Mouse (Mus musculus) kidney, postnatal 14 days (tissue): ENCODE measurements around the gene Rala.
"Not testable (repeated sequence)": the region's sequence is repeated elsewhere in the genome, so short reads cannot be mapped to it uniquely, and the experiment has no call there.

Experiments used
- DNase-seq: peaks from one replicate; pipeline ENCODE4 v3.0.0; 2022; ENCODE audit warnings: mixed read lengths

The Rala gene

DNA sequence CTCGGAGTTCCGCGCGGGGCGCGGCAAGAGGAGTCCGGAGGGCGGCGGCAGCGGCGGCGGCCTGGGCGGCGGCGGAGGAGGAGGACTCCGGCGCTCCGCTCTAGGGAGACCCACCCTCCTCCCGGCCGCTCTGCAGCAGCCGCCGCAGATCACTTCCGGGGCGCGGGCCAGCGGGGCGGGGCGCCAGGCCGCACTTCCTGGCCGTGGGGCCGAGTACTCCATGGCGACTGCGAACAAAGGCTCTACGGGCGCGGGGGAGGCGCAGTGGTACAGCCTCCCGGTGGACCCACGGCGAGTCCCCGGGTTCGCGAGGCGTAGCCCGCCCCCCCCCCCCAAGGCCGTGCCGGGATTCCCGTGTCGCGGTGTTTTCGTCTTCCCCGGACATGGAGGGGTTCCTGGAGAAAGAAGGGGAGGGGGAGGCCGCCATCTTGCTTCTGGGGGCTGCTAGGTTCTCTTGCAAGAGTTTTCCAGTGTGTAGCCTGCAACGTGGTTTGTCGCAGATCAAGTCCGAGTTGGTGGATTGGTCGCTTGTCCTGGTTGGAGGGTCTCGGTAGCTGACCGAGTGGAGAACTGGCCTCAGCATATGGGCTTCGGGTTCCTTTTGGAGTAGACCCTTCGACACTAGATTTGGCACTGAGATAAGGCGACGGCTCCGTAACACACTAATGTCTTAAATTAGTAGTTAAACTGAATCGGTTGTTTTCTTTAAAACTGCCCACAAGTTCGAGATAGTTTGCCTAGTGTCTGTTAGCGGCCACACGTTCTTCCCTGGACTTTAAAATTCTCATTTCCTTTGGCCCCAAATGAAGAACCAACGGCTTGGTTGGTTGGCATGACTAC, at the start of gene Rala:
Rala (minus strand) TSS at position 162 of the 840 bp plus-strand sequence.
- peak; percentile 96 for DNase-seq

DNA sequence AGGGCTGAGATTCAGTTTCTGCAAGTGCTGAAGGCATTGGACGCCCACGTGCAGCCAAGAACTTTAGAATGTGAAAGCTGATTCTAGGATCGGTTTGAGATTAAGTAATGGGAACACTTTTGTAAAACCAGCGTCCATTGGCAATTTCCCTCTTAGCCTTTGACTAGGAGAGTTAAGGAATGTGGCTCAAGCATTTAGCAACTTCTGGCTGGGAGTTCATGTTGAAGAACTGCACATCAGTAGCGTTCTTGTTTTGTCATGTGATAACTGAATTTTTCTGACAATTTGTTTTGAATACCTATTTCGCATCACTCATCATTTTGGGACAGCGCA, 49.4 kb upstream of the Rala start:
- DNase-seq = no peak

DNA sequence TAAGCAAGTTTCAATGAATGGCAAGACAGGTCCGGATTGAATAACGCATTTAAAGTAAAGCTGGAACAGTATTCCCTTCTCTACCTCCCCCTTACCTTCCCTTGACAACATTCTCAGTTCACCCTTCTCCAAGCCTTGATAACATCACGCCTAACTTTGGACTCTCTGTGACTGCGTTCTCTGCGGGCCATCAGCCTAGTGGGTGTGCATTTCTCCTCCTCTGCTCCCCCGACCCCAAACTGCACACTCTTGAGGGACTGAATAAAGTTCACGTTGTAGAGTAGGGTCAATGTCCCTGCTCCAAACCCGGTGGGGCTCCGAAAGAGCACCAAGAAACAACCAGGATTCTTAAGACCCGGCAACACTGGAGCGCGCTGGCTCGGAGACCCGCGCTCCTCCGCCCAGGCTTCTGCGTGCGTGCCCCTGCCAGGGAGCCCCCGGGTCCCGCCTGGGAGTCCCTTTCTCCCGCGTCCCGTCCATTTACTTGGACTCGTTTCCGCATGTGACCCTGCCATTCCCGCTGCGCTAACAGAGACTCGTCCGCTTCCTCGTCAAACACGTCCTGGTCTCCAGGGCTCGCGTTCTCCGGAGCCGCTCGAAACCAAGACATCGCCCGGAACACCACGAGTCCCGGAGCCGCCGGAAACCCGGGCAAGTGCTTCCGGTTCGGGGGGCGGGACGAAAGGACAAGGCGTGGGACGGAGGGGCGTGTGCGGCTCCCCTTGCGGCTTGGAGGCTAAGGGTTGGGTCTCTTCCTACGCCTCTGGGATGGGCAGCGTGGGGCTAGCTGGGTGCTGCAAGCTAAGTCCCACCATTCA, 48.9 kb upstream of the Rala start, which contains the start of gene Yae1d1:
Yae1d1 (minus strand) TSS at position 653 of the 818 bp plus-strand sequence.
- DNase-seq = peak; percentile 93

DNA sequence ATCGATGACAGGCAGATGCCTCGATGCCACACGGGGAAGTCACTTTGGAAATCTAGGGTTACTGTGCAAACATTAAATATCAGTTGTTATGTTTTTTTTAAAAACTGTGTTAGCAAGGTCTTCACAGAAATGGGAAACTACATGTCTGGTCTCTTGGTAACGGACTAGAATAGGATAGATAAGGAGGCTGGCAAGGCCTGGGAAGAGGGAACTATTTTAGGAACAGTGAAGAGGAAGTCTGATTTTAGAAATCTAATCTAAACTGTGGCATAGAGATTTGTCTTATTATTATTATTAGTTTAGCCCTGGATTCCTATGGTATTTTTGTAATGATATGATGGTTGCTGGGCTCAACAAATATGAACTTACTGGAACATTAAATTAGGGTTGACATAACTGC, 48.0 kb upstream of the Rala start:
- no peak for DNase-seq

DNA sequence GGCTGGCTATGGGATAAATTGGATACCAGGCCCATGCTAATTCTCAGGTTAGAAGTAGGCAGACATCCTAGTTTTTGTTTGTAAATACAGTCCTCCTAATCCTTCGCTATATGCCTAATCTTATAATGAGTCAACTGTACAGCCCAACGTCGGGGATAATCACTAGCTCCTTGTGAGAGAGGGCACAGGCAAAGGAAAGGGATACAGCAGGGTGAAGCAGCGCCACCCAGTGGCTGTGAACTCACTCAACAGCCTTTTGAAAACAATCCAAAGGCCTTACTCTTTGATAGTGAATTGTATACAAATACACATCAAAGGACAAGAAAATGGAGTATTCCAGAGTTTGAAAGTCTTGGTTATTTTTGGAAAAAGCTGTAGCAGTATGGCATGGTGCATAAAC, 39.2 kb upstream of the Rala start:
- peak; percentile 44 for DNase-seq

DNA sequence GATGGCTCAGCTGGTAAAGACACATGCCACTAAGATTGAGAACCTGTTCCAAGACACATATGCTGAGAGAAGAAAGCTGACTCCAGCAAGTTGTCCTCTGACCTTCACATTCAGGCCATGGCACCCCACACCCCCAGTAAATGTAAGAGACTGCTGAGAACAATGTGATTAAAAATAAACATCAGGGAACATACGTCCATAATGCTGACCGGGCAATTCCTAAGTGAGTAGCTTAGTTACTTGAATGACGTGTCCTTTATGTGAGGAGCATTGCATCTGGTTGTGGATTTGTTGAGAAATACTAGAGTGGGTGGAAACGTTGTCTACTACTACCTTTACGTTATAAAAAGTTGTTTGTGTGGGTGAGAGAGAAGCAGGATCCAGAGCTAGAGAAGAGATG, 38.6 kb upstream of the Rala start:
- no peak for DNase-seq

DNA sequence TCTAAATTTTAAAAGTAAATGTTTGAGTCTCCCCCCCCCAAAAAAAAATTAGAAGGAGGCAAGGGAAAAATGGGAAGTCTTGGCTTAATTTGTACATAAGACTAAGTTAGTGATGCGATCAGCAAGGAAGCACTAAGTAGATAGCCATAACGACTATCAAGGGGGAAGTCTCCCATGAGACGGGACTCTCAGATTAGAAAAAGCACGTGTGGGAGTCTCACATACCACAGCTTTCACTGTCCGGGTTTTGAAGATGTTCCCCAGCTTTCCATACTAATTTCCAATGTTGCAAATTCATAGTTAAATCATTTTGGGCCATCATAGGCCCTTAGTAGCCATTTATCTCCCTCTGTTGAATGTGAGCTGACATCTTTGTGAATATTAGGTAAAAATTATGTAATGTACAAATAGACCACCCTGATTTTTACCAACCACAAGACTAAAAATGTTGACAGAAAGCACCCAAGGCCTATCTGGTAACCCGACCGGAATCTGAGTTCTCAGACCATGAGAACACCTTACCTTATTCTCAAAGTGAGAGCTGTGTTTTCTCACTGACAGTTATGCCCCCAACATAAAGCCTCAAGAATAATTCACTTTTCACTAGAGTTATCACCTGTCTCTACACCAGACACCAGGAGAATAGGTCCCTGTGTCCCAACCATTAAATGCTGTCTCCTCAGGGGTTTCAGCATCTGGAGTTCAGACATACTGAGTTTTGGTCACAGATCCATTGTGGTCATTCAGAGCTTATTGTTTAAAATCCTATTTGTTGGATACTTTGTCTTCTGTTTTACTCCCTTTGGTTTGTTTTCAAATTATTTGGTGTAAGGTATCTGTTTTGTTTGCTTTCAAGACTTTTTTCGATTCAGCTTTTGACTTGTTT, 33.1 kb upstream of the Rala start:
- DNase-seq = no peak

DNA sequence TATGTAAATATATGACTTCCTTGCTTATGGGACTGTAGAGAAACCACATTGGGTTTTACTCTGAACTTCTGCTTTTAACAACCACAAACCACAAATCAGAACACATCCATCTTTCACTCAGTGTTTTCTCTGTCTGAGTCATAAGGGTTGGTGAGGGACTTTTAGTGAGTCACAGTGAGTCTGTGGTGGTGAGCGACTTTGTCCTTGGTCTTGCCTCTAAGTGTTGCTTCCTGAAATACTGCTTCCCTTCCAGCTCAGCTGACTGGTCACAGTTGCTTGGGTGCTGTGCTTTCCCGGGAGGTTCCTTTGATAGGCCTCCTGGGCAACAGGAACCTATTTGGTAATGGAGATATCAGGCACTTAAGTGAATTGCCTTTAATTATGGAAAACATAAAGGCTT, 31.9 kb upstream of the Rala start:
- no peak for DNase-seq

DNA sequence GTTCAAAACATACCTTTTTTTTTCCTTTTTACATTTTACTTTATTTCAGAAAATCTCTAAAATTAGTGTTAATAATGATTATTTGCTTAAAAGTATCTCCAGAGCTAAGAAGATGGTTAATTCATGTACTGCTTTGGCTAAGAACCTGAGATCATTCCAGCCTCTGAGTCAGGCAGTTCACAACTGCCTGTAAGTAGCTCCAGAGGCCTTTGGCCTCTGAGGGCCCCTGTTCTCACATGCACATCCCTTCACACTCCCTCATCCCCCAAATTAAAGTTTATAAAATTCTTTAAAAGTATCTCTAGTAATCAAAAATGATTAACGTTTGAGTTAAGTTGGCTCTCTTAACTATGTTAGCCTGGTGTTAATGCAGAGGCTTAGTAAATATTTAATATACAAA, 31.4 kb upstream of the Rala start:
- DNase-seq = no peak

DNA sequence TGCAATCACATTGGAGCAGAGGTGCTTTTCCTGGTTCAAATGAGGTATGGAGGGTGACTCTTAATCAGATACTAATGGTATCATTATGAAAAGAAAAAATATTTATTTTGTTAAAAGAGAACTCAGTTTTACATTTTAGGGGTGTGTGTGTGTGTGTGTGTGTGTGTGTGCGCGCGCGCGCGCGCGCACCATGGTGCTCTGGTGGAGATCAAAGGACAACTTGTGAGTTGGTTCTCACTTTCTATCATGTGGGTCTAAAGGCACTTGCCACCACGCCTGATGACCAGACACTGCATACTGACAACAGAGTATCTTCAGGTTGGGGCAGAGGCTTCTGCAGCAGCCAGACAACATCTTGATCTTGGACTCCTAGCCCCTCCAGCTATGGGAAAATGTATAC, 30.7 kb upstream of the Rala start:
- DNase-seq = no peak

DNA sequence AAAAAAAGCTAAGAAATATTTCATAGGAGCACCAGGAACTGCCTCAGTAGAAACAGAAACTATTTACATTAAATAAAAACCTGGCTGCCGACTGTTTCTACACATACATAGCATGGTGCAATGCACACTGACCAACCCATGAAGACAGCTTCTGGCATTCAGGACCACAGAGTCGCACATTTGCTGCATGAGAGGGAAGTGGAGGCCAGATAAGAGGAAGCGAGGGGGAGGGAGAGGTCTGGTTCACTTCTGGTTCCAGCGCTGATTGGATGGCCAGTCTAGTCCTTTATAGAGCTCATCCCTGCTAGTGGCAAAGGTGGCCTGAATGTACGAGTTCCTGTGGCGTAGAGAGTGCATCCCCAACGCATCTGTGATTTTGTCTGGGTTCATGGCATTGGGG, 16.6 kb upstream of the Rala start:
- DNase-seq = no peak

DNA sequence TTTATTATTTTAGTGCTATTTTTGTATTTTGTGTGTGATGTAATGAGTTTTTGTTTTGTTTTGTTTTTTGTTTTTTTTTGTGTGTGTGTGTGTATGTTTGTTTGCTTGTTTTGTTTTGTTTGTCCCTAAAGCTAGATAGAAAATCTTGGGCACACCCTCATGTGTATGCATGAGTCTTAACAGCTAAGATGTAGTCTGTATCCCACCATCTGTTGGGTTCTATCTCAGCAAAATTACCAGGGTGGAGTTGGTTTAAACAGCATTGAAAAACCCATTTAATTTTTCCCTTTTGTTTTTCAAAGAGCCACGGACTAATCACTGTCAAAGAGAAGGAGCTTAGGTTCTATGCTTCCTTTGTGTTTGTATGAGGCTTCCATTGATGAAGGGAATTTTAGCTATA, 10.2 kb upstream of the Rala start:
- no peak for DNase-seq

DNA sequence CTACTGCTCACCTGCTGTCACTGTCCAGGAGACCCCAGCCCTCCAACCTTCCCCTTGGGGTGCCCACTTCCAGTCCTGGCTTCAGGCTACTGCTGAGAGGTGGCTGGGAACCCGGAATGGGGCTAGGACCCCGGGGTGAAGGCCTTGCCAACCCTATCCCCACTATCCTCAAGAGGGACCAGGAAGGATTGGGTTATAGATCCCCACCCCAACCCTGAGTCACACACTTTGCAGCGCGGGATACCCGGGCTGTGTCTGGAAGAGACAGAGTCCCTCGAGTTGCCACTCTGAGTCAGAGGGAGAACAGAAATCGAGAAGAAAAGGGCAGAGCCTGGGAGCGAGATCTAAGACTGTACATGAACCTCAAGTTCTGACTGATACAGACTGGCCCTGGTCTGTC, 6.5 kb upstream of the Rala start:
- DNase-seq = not testable (repeated sequence)

DNA sequence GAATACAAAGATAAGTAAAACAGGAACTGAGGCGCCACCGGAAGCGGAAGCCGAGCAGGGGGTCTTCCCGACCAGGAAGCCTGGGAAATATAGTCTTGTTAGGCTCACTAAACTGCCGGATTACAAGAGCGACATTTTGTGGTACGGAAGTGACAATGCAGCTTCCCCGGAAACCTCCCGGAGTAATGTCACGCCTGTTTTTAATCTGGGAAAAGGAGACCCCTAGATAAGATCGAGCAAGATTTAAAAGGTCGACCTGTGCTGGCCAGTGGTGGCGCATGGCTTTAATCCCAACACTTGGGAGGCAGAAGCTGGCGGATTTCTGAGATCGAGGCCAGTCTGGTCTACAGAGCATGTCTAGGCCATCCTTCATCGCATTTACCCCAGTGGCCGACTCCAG, 5.5 kb upstream of the Rala start:
- no peak for DNase-seq

DNA sequence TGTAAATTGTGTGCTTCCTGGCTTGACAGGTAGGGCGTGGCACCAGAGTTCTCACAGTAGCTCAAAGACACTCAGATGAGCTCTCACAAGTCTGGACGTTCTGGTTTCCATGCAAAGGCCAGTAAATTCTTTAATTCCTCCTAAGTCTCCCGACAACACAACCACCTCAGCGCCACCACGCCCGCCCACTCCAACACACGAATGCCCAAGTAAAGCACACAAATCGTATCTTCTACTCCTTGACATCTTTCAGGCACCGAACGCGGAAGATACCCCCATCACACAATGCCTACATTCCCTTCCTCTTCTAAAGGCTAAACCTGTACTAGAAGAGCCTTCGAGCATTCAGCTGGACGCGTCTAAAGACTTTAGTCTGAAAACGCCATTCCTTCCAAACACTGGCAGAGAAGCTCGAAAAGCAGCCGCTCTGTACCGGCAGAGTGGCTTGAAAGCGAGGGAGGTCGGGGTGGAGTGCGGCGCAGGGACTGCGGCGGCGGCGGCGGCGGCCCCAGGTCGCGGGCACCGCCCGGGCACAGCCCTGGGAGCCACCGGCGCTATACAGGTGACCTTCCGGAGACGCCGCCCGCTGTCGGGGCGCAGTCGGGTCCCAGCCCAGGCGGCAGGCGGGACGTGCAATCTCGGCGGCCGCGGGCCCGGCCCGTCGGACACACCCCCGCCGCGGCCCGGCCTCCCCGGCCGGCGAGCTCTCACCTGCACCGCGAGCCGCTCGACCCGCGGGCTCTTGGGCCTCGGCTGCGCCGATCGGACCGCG, 547 bp downstream of the Rala start:
- peak; percentile 18 for DNase-seq

DNA sequence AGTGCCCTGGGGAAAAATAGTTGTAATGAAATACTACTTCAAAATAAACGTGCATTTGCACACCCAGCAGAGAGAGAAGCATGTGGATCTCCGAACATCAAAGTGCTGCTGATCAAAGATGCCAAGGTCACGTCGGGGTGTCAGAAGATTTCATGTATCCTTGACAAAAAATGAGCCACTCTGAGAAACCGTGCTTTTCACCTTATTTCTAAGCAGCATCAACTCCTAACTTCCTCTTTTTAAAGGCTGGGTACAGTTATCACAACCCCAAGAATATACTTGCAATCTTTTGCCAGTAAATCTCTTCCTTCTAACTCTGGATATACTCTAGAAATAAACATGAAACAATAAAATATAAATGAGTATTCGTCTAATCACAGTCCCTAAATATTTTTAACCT, 1.7 kb downstream of the Rala start:
- no peak for DNase-seq

DNA sequence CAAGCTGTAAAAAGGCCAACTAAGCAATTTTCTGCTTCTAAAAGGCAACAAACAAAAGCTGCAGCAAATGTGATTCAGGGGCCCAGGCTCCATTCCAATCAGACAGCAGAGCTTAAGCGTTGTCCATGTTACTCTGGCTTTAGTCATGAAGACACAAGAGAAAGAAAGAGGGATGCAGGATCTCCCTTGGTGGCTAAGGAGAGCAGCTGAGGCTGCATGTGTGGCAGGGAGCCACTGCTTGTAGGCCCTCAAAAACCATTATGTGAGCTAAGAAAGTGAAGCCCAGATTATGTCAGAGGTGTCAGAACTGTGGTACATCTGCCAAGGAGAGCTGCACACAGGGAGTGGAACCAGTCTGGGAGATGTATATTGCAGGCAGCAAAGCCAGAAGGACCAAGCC, 36.7 kb downstream of the Rala start:
- no peak for DNase-seq

DNA sequence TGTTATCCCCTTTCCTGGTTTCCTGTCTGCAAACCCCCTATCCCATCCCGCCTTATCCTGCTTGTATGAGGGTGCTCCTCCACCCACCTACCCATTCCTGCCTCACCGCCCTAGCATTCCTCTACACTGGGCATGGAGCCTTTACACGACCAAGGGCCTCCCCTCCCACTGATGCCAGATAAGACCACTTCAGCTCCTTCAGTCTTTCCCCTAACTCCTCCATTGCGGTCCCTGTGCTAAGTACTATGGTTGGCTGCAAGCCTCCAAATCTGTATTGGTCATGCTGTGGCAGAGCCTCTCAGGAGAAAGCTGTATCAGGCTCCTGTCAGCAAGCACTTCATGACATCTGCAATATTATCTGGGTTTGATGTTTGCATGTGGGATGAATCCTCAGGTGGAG, 42.6 kb downstream of the Rala start:
- no peak for DNase-seq

DNA sequence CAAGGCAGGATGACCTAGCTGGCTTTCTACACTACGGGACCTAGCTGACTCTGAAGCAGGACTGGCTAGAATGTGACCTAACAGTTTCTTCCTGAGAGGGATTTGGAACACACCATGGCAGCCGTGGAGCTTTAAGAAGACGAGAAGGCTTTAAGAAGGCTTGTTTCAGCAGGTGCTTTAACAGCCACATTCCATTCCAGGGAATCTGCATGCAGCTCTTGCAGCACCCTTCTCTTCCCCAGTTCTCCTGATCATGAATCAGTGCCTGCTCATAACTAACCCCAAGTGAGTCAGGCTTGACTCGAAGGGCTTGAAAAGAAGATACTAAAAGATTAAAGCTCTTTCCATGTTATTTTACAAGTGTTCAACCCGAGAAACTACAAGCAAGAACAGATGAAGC, 43.4 kb downstream of the Rala start:
- DNase-seq = no peak

DNA sequence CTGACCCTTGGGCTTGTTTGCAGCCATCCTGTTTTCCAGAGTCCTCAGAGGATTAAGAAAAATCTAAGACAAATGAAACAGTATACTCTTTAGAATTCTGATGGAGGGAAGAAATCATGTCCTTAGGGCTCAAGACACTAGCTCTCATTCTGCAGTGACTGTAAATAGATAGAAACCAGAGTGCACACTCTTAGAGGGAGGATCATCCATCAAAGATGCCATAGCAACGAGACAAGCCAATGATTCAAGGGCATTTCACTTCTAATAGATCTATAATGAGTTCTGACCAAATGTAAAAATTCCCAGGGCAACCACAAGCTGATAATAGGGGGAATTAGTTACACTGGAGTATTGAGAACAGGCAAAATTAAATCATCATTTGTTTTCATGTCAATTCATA, 47.0 kb downstream of the Rala start:
- DNase-seq = no peak

DNA sequence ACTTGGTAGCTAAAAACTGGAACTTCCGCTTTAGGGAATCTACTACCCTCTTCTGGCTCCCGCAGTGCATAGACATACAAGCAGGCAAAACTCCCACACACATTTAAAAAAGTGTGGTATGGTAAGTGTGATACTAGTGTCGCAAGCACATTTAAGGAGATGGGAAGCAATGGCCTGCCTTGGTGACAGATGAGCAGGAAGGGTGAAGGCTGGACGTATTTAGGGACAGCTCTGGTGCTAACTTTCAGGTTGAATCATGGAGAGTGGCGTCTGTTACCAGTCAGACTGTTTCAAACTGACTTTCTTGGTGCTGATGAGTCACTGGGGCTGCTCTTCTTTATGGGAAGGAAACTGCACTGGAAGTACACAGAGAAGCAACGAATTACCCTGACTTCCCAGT, 52.5 kb downstream of the Rala start:
- DNase-seq = no peak

DNA sequence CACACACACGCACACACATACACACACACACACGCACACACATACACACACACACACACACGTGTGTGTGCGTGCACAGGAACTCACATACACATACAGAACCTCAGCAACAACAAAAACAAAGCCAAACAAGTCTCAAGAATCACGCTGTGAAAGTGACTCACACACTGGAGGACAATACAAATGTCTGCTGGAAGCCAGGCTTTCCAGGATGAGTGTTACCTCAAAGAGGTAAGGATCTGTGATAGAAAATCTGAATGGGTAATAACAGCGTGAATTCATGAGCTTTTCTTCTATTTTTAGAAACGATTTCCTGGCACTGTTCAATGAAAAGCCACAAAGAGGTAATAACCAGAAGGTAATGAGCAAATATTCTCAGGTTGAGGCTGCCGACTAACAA, 59.8 kb downstream of the Rala start:
- no peak for DNase-seq

DNA sequence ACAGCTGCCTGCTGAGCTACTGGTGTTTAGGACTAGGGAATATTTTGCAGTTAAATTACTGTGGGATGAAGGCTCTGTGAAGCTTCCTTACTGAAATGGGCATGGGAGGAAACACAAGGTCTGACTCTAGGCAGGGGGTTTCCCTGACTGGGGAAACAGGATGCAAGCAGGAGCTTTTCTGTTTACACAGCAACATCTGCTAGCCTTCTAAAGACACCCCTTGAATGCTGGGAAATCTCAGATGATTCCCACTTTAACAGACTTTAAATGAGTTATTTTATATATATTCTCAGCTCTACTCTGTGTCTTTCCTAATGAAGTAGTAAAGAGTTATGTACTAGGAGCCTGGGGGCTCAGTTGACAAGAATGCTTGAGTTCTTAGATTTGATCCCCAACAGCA, 65.0 kb downstream of the Rala start:
- DNase-seq = peak; percentile 9
